Mouse (Mus musculus): ENCODE results near the gene Rnf214.

Gene Rnf214

DNA sequence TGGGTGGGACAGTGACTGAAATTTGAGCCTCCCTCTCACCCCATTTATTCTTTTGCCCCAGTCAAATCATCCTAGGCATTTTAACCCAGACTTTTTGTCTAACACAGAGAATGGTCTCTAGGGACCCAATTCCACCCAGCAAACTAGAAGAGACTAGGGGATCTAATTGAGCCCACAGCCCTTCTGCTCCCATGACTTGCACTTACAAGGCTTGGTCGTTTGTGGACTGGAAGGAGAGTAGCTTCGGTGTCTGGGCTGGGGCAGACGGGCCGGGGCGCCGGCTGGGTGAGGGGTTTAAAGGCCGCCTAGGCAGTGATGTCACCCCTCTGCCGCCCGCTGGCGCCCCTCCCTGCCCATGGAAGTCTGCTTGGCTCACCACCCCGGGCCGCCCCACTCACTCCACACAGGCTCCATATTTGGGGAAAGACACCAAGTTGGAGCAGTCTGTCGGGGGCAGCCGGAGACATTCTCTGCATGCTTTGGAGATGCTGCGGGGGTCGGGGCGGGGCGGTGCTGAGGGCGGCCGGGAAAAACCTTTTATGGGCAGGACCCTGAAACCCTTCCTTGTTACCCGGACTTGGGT lies 29.0 kb upstream of the Rnf214 start, which contains the start of gene Tagln:
Gene Tagln, minus strand, starts transcription at position 431 of the 583 bp plus-strand sequence.
- no peak for DNase-seq (ENCODE audit: low read depth, low spot score)

- no peak for DNase-seq (ENCODE audit: low read depth, low spot score)
Measured at GRCm38 (mm10) chr9:45932571-45933415, 26.1 kb upstream of the Rnf214 start.

- no peak for DNase-seq (ENCODE audit: low read depth, low spot score)
Measured at GRCm38 (mm10) chr9:45931958-45932357, 25.2 kb upstream of the Rnf214 start.

DNA sequence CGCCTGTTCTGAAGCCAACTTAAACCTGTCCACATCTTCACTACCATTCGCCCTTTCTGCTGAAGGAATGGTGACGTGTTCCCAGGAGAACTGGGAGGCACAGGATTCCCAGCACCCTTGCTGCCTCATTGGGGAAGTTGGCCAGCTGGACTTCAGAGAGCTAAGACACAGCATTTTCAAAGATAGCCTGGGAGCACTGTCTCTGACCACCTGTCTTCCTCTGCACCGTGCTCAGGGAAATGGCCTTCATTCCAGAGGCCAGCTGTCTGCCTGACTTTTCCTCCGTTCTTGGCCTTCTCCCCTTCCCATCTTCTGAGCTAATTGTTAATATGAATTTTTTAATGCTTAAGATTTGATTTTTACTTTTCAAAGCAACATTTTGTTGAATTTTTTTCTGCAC lies 22.6 kb upstream of the Rnf214 start:
- no peak for DNase-seq (ENCODE audit: low read depth, low spot score)

GRCm38 (mm10) chr9:45919895-45920294 lies 13.2 kb upstream of the Rnf214 start:
- no peak for DNase-seq (ENCODE audit: low read depth, low spot score)

GRCm38 (mm10) chr9:45917041-45917934 lies 10.6 kb upstream of the Rnf214 start:
- DNase-seq (ENCODE audit: low read depth, low spot score): peak; percentile 32

GRCm38 (mm10) chr9:45915659-45916058 lies 8.9 kb upstream of the Rnf214 start:
- DNase-seq (ENCODE audit: low read depth, low spot score): peak; percentile 19

DNA sequence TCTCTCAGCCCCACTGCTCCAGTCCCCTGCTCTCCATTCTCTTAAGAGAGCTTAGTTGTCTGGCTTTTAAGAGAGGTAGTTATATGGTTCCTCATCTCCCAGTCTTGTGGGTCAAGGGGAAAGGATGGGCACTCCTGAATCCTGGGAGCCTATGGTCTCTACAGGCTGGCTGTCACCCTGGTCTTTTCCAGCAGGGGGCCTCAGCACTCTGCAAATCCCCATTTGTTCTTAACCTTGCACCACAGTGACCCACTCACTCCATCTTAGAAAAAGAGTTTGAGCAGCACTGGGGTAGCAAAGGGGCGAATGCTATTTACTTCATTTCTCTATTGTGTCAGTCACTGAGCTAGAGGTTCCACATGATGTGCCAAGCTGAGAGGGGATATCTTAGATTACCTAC lies 5.0 kb upstream of the Rnf214 start:
- DNase-seq (ENCODE audit: low read depth, low spot score): peak; percentile 64

DNA sequence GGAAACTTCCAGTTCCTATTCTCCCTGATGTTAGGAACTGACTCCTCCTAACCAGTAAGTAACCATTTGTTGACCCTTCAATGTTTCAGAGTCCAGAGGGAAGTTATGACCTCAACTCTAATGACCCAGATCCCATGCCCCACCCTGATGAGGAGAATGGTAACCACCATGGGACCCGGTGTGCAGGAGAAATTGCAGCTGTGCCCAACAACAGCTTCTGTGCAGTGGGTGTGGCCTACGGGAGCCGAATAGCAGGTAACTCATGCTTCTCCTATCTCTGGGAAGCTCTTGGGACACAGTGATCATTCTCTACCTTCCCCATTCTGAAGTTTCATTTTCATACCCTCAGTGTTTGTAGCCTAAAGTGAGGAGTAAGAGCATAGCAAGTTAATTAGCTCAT lies 4.3 kb upstream of the Rnf214 start:
- DNase-seq (ENCODE audit: low read depth, low spot score): no peak

DNA sequence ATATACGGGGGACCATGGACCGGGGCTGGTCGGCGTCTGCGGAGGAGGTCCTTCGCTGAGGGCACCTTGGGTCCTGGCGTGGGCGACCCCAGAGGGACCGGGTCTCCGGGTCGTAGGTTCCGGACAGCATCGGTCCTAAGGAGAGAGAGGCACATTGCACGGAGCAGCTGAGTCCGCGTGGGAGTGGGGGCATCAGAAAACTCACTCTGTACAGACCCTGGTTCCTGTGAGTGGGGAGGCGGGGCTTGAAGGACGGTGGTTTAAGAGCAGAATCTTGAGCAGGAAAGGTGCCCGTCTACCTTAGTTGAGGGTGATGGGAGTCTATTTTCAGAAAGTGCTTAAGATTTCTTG lies 342 bp upstream of the Rnf214 start:
- peak; percentile 34 for DNase-seq (ENCODE audit: low read depth, low spot score)

DNA sequence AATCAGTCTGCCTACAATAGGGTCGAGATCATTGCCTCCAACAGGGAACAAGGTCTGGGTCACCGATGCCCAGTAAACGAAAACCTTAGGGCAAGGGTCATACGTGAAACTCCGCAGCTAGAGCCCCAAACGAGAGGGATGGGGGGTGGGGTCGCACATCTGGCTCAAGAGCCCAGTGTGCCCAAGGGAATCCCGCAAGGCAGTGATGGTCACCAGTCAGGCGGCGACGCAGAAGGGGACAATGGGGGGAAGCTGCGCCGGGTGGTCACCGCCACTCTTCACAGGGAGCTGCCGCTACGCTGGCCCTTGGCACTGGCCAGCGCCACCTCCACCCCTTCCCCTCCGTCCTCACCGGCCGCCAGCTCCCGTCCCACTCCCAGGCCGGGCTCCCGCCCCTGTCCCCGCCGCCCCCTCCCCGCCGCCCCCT lies 887 bp downstream of the Rnf214 start:
- no peak for DNase-seq (ENCODE audit: low read depth, low spot score)

DNA sequence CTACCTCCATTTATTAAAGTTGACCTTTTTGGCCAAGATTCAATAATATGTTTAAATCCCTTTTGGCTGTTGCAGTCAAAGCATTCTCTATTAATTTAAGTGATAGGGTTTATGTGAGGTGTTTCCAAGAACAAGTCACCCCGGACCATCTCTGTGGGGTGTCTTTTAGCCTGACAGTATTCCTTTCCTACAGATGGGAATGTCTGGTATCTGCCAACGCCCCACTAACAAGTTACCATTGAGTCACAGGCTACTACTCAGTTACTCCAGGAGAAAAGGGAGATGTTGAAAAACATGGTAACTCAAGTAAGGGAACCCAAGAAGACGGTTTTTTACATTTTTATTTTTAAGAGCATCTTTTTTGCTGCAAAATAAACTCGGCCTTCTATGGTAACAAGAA lies 1.5 kb downstream of the Rnf214 start:
- DNase-seq (ENCODE audit: low read depth, low spot score): no peak

GRCm38 (mm10) chr9:45893681-45894080 lies 13.0 kb downstream of the Rnf214 start:
- no peak for DNase-seq (ENCODE audit: low read depth, low spot score)

DNA sequence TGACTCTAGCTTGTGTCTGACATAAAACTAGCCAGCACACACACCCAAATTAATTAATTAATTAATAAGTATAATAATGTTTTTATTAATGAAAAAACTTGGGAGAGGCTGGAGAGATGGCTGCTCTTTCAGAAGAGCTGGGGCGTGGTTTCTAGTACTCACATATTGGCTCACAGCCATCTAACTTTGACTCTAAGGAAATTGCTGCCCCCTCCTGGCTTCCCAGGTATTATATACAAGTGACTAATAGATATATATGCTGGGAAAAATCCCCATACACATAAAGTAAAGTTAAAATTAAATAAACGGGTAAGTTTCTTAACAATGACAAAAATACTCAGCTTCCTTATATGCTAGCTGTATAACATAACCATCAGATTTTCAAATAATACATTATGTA lies 28.8 kb downstream of the Rnf214 start:
- DNase-seq (ENCODE audit: low read depth, low spot score): peak; percentile 85

- no peak for DNase-seq (ENCODE audit: low read depth, low spot score)
Measured at GRCm38 (mm10) chr9:45870265-45870664, 36.4 kb downstream of the Rnf214 start.

GRCm38 (mm10) chr9:45869181-45869580 lies 37.5 kb downstream of the Rnf214 start:
- DNase-seq (ENCODE audit: low read depth, low spot score): no peak

DNA sequence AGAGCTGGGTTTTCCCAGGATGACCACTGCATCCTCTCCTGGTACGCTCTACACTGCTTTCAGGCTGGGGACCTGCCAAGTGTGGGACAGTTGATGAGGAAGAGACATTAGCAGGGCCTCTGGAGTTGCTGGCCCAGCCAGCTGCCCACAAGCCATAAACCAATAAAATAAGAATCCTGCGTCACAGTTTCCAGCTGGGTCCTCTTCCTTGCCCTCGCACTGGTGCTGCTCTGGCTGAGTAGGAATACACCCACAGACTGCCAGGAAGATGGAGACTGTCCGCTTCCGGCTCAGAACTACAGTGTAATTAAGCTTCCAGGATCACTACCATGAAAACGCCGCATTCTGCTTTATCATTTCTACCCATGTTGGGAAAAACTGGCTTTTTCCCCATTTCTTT lies 44.9 kb downstream of the Rnf214 start:
- no peak for DNase-seq (ENCODE audit: low read depth, low spot score)

DNA sequence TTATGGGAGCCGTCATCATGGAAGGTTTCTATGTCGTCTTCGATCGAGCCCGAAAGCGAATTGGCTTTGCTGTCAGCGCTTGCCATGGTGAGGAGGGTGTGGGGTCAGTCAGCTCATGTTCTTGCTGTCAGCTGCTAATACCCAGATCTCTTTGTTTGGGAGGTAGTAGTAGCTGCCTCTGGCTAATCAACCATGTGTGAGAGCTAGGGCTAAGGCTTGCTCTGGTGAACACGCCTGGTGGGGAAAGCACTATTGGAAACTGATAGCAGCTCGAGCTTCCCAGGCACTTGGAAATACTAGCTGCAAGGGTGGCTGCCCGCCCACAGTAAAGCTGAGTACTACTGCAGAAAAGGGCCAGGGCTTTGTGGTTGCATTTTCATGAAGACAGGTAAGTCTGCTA lies 47.3 kb downstream of the Rnf214 start:
- DNase-seq (ENCODE audit: low read depth, low spot score): no peak

DNA sequence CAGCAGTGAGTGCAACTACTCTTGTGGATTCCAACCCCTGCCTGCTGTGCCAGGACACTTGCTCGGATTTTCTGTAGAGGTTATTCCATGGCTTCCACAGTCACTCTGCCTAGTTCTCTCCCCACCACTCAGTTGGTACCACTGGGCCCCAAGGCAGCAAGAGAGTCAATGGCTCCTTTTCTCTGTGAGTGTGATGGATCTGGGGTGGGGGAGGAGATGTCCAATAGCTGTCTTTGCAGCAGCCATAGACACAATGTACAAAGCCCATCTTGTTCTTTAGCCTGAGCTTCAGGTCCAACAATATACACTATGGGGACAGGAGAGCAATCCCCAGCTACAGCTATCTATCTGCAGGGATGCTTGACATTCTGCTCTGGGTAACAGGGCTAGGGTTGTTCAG lies 52.6 kb downstream of the Rnf214 start:
- no peak for DNase-seq (ENCODE audit: low read depth, low spot score)

- no peak for DNase-seq (ENCODE audit: low read depth, low spot score)
Measured at GRCm38 (mm10) chr9:45853695-45854094, 53.0 kb downstream of the Rnf214 start.

- DNase-seq (ENCODE audit: low read depth, low spot score): no peak
Measured at GRCm38 (mm10) chr9:45851776-45852175, 54.9 kb downstream of the Rnf214 start.

DNA sequence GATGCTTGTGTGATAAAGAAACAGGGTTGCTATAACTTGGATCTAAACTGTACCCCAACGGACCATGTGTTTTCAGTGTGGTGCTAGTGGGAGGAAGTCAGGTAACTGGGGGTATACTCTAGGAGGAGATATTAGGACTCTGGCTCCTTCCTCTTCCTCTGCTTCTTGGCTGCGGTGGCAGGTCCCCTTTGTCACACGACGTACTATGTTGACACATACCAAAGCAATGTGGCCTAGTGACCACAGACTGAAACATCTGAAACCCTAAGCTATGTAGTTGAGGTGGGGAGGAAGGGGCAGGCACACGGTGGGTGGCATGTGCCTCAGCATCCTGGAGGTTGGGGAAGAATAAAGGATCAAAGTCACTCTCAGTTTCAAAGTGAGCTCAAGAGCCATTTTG lies 55.4 kb downstream of the Rnf214 start:
- DNase-seq (ENCODE audit: low read depth, low spot score): no peak
